Mouse (Mus musculus) c-Kit-positive CD71-positive TER-119-negative erythroid progenitor cells, embryonic 14.5 days (primary cell): ENCODE measurements around the gene Cacng7.
"Not testable (repeated sequence)": the region's sequence is repeated elsewhere in the genome, so short reads cannot be mapped to it uniquely, and the experiment has no call there.

Source experiments
- DNase-seq: peaks from one replicate; pipeline ENCODE4 v3.0.0-alpha.2; 2013; ENCODE audit warnings: low read depth

Gene Cacng7

GRCm38 (mm10) chr7:3389444-3390412 is 57.0 kb downstream of the Cacng7 start:
- no peak for DNase-seq

- DNase-seq: no peak
These were observed 57.8 kb downstream of the Cacng7 start, which contains the start of gene Cacng8 for GRCm38 (mm10) chr7:3390413-3391080. Cacng8 (plus strand) TSS chr7:3390683.

- no peak for DNase-seq
These were observed 58.3 kb downstream of the Cacng7 start for GRCm38 (mm10) chr7:3391081-3391451.

- DNase-seq: no peak
These were observed 59.1 kb downstream of the Cacng7 start for GRCm38 (mm10) chr7:3391809-3392208.

- DNase-seq: no peak
These were observed 64.6 kb downstream of the Cacng7 start for GRCm38 (mm10) chr7:3397355-3397754.

GRCm38 (mm10) chr7:3397797-3398196 is 65.0 kb downstream of the Cacng7 start:
- DNase-seq: no peak

- DNase-seq: not testable (repeated sequence)
These were observed 65.6 kb downstream of the Cacng7 start for GRCm38 (mm10) chr7:3398363-3398762.

GRCm38 (mm10) chr7:3399937-3400336 is 67.2 kb downstream of the Cacng7 start:
- no peak for DNase-seq

- DNase-seq: no peak
These were observed 77.2 kb downstream of the Cacng7 start for GRCm38 (mm10) chr7:3409729-3410520.

- no peak for DNase-seq
These were observed 78.6 kb downstream of the Cacng7 start for GRCm38 (mm10) chr7:3411160-3411941.

GRCm38 (mm10) chr7:3412036-3412435 is 79.3 kb downstream of the Cacng7 start:
- DNase-seq: no peak

- no peak for DNase-seq
These were observed 82.1 kb downstream of the Cacng7 start for GRCm38 (mm10) chr7:3414888-3415287.

- DNase-seq: no peak
These were observed 82.6 kb downstream of the Cacng7 start for GRCm38 (mm10) chr7:3415378-3415777.
